Mouse (Mus musculus) testis, postnatal 14 days (tissue): ENCODE data around the gene Slc47a1.
"Not testable (repeated sequence)": the region's sequence is repeated elsewhere in the genome, so short reads cannot be mapped to it uniquely, and the experiment has no call there.

Experiments used
- DNase-seq: peaks from one replicate; pipeline ENCODE4 v3.0.0; 2021; ENCODE audit warnings: low spot score

Gene Slc47a1

DNA sequence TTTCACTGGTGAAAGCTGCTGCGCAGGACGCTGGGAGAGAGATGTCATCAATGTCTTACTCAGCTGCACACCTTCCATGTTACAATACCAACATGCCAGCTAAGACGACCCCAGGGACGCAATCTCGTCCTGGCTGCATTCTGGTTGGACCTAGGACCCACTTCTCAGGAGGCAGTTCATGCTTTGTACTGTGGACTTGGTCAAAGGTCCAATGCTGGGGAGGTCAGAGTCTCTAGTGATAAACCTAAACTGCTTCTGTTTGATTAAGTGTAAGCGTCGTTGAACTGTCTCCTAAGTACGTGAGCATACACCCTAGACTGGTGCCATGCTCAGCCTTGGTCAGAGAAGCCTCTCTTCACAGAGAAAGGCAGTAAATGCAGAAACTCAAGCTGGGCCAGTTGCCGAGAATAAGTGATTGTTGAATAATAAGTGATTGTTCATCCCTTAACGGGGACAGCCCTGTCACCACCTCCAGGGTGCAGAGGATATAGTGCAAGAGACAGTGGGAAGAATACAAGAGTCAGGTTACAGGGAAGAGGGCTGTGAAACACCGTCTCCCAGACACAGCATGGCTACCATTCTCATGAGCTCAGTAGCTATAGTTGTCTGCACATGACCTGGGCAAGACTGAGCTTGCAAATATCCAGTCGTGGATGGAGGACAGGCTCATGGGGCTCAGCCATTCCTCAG is 58.8 kb downstream of the Slc47a1 start:
- no peak for DNase-seq

GRCm38 (mm10) chr11:61316864-61317263 is 61.3 kb downstream of the Slc47a1 start:
- DNase-seq, result peak; percentile 67

DNA sequence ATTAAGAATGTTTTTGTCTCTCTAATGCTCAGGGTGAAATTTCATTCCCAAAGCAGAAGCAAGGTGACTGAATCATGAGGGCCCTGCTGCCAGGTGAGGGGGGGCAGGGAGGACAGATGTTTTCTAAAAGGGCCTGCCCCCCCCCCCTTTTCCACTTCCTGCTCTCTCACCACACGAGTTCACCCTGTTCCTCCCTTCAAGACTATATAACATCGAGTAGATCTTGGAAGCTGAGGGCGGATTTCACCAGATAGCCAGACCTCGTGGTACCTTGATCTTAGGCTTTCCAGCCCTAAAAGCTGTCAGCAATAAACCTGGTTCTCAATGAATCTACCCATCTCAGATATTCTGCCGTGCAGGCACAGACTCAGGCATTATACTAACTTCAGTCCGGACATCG is 67.8 kb downstream of the Slc47a1 start:
- DNase-seq, result no peak

- DNase-seq, result no peak
These were observed 68.3 kb downstream of the Slc47a1 start for GRCm38 (mm10) chr11:61309831-61310230.

DNA sequence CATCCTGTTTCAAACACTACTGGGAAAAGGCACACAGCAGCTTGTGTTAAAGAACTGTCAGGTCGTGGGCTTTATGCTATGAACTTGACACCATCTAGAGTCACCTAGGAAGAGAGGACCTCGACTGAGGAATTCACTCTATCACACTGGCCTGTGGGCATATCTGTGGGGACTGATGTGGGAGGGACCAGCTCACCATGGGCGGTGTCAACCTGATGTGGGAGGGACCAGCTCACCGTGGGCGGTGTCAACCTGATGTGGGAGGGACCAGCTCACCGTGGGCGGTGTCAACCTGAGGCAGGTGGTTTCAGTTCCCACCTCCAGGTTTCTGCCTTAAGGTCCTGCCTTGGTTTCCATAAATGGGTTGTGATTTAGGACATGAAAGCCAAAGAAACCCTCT is 70.3 kb downstream of the Slc47a1 start:
- DNase-seq, result no peak

- DNase-seq, result peak; percentile 59
These were observed 72.8 kb downstream of the Slc47a1 start for GRCm38 (mm10) chr11:61305377-61305776.

- DNase-seq, result not testable (repeated sequence)
These were observed 73.6 kb downstream of the Slc47a1 start for GRCm38 (mm10) chr11:61304535-61304934.

DNA sequence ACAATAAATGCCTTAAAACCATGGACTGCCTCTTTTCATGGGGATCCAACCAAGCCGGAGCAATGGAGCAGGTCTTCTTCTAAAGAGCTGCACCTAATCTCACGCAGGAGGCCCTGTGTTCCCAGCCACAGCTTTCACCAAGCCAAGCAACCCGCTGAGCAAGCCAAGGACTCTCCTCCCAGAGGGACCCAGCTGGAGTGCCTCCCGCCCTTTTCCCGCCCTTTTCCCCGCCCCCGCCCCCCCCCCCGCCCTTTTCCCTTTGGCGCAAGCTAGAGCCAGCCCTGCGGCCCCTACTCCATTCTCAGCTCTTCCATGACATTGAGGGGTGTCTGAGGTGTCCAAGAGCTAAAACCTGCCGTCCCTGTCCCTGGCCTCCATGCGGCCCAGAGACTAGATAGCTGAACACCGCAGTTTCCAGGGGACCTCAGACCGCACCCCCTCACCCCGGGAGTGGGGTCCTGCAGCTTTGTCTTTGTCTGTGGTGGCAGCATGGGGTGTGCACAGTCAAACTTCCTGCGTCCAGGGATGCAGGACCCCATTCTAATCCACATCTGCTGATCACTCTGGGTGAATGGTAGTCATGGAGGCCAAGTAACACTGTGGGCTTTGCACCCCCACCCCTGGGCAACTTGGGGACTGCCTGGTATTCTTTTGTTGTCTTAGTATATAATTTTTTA is 77.3 kb downstream of the Slc47a1 start:
- DNase-seq, result no peak

- DNase-seq, result no peak
These were observed 77.9 kb downstream of the Slc47a1 start for GRCm38 (mm10) chr11:61300205-61300604.

DNA sequence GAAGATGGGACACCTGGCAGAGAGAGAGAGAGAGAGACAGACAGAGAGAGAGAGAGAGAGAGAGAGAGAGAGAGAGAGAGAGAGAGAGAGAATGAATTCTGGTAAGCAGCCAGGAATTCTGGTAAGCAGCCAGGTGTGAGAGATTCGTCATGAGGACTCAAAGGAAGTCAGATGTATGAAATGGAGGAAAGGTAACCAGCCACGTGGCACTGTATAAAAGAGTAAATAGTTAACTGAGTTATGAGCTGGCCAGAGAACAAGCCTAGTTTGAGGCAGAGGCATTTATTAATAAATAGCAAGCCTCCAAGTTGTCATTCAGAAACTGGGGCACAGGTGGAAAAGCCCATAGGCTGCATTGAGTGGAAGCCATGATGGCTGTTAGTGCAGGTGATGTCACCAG is 80.2 kb downstream of the Slc47a1 start:
- DNase-seq, result no peak

DNA sequence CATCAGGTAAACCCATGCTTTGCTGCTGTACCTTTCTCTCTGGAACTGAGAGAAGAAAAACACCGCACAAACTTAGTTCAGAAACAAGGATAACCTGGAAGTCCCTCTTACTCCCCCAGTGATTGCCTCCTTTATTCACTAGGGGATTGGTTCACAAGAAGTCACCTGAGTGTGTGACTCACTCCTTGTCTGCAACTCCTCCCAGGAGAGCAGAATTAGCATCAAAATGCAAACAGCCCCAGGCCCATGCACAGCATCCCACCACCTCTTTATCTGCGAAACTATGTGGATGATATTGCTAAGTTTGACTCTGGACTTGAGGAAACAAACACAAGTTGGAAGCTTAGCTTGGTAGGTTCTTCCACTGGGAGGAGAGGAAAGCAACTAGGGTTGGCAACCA is 80.8 kb downstream of the Slc47a1 start:
- no peak for DNase-seq

DNA sequence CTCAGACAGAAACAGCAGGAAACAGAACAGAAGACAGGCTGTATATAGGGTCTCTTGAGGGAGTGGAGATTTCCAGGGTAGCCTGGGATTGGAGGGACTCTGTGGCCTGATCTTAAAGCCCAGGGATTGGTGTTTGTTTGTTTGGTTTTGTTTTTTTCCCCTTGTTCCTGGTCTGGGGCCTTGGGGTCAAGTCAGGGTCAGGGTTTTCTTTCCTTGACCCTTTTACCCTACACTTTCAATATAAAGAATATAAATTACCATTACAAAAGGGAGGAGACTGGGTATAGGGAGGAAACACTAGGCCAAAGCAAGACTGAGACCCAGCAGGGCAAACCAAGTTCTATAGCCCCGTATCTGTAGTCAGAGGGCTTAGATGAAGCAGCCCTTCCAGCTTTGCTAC is 81.6 kb downstream of the Slc47a1 start:
- DNase-seq, result no peak

- DNase-seq, result no peak
These were observed 82.6 kb downstream of the Slc47a1 start for GRCm38 (mm10) chr11:61295556-61295955.

DNA sequence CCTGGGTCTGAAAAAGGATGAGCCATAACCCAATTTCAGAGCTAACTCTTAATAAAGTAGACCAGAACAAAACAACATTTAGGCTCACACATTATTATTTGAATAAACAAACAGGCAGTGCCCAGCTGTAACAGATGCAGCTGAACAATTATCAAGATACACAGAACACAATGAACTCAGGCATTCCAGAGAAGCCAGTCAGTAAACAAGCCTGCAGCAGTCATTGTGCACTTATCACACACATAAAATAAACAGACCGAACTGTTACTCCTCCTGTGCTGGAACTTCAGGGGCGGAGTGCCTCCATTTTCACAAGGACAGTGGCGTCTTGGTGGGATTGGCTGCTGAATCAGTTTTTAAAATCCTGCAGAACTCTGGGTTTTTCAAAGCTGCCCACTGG is 83.7 kb downstream of the Slc47a1 start:
- no peak for DNase-seq
